Mouse (Mus musculus): ENCODE data around the gene Ttll1. TPM values are rescaled to one million over a fixed set of nuclear protein-coding genes. Genes with fewer than 3 reads are reported as not detected.

Gene Ttll1
- 10 to 100 TPM; 45.5 to 54.9 TPM for total RNA-seq (2021)
- long read RNA-seq, experiment 1, transcript Ttll1-201 (12 exons, 2,060 nt), result major isoform, 50 of 67 reads
- long read RNA-seq, experiment 1, partial matches to known transcripts, result 4 of 67 reads
- long read RNA-seq, experiment 1, other reads (novel, unspliced or antisense), result 13 of 67 reads
- long read RNA-seq, experiment 2, transcript Ttll1-201 (12 exons, 2,060 nt), result major isoform, 36 of 48 reads
- long read RNA-seq, experiment 2, partial matches to known transcripts, result 4 of 48 reads
- long read RNA-seq, experiment 2, other reads (novel, unspliced or antisense), result 8 of 48 reads

GRCm38 (mm10) chr15:83510805-83511405 lies at the start of gene Ttll1:
Gene Ttll1 (minus strand): TSS chr15:83510893.
- Histone ChIP-seq H3K4me3 (peak within 1 kb of the TSS; percentile 53), H3K27ac (peak within 1 kb of the TSS; percentile 38)
- intact Hi-C loops (cut with DNase I), result loop anchor here (10.0 kb wide), 1 partner anchor 706 kb away; no protein-coding TSS in a partner anchor
- no peak for TF ChIP-seq CTCF (IDR thresholded peaks at IDR 0.05)
- DNase-seq (ENCODE audit: extremely low spot score in 1 of 2, low spot score in 2 of 2), result peak; percentile 94 to 95

- DNase-seq (ENCODE audit: extremely low spot score in 1 of 2, low spot score in 2 of 2), result peak; percentile 85 to 86
- peak overlapping the region; percentile 83 for H3K4me3 ChIP-seq
- intact Hi-C loops (cut with DNase I), result no loop called here
- TF ChIP-seq CTCF (IDR thresholded peaks at IDR 0.05), result no peak
- H3K27ac ChIP-seq, result peak overlapping the region; percentile 85
These were observed 44.7 kb upstream of the Ttll1 start for GRCm38 (mm10) chr15:83555161-83555974.

GRCm38 (mm10) chr15:83553831-83554230 lies 43.1 kb upstream of the Ttll1 start:
- TF ChIP-seq CTCF (IDR thresholded peaks at IDR 0.05), result peak; percentile 41
- H3K27ac ChIP-seq, result no peak overlapping the region
- DNase-seq (ENCODE audit: extremely low spot score in 1 of 2, low spot score in 2 of 2), result no peak
- no peak overlapping the region for H3K4me3 ChIP-seq
- intact Hi-C loops (cut with DNase I), result no loop called here

GRCm38 (mm10) chr15:83550137-83550536 lies 39.4 kb upstream of the Ttll1 start:
- TF ChIP-seq CTCF (IDR thresholded peaks at IDR 0.05), result no peak
- intact Hi-C loops (cut with DNase I), result no loop called here
- Histone ChIP-seq H3K4me3 (no peak overlapping the region), H3K27ac (no peak overlapping the region)
- DNase-seq (ENCODE audit: extremely low spot score in 1 of 2, low spot score in 2 of 2), result no peak

- Histone ChIP-seq H3K4me3 (no peak overlapping the region), H3K27ac (no peak overlapping the region)
- no peak for DNase-seq (ENCODE audit: extremely low spot score in 1 of 2, low spot score in 2 of 2)
- intact Hi-C loops (cut with DNase I), result no loop called here
- TF ChIP-seq CTCF (IDR thresholded peaks at IDR 0.05), result no peak
These were observed 36.5 kb upstream of the Ttll1 start for GRCm38 (mm10) chr15:83547144-83547543.

GRCm38 (mm10) chr15:83546029-83546428 lies 35.3 kb upstream of the Ttll1 start:
- DNase-seq (ENCODE audit: extremely low spot score in 1 of 2, low spot score in 2 of 2), result no peak
- H3K27ac ChIP-seq, result no peak overlapping the region
- H3K4me3 ChIP-seq, result no peak overlapping the region
- intact Hi-C loops (cut with DNase I), result no loop called here
- no peak for TF ChIP-seq CTCF (IDR thresholded peaks at IDR 0.05)

GRCm38 (mm10) chr15:83541647-83542287 lies 31.1 kb upstream of the Ttll1 start:
- intact Hi-C loops (cut with DNase I), result no loop called here
- H3K4me3 ChIP-seq, result no peak overlapping the region
- no peak overlapping the region for H3K27ac ChIP-seq
- no peak for DNase-seq (ENCODE audit: extremely low spot score in 1 of 2, low spot score in 2 of 2)
- TF ChIP-seq CTCF (IDR thresholded peaks at IDR 0.05), result no peak

- no peak overlapping the region for H3K4me3 ChIP-seq
- DNase-seq (ENCODE audit: extremely low spot score in 1 of 2, low spot score in 2 of 2), result no peak
- TF ChIP-seq CTCF (IDR thresholded peaks at IDR 0.05), result no peak
- intact Hi-C loops (cut with DNase I), result no loop called here
- H3K27ac ChIP-seq, result no peak overlapping the region
These were observed 29.2 kb upstream of the Ttll1 start for GRCm38 (mm10) chr15:83539905-83540304.

GRCm38 (mm10) chr15:83538855-83539254 lies 28.2 kb upstream of the Ttll1 start:
- TF ChIP-seq CTCF (IDR thresholded peaks at IDR 0.05), result no peak
- intact Hi-C loops (cut with DNase I), result no loop called here
- H3K4me3 ChIP-seq, result no peak overlapping the region
- no peak for DNase-seq (ENCODE audit: extremely low spot score in 1 of 2, low spot score in 2 of 2)
- H3K27ac ChIP-seq, result no peak overlapping the region

- H3K27ac ChIP-seq, result no peak overlapping the region
- no peak for TF ChIP-seq CTCF (IDR thresholded peaks at IDR 0.05)
- H3K4me3 ChIP-seq, result no peak overlapping the region
- intact Hi-C loops (cut with DNase I), result no loop called here
- no peak for DNase-seq (ENCODE audit: extremely low spot score in 1 of 2, low spot score in 2 of 2)
These were observed 25.2 kb upstream of the Ttll1 start for GRCm38 (mm10) chr15:83535890-83536231.

GRCm38 (mm10) chr15:83534960-83535889 lies 24.5 kb upstream of the Ttll1 start:
- no peak for DNase-seq (ENCODE audit: extremely low spot score in 1 of 2, low spot score in 2 of 2)
- intact Hi-C loops (cut with DNase I), result no loop called here
- TF ChIP-seq CTCF (IDR thresholded peaks at IDR 0.05), result no peak
- Histone ChIP-seq H3K4me3 (no peak overlapping the region), H3K27ac (no peak overlapping the region)
